Mouse (Mus musculus) heart, adult 8-10 months (tissue): ENCODE measurements around the gene Alox5. TPM values are rescaled to one million over a fixed set of nuclear protein-coding genes. Genes with fewer than 3 reads are reported as not detected.

Source experiments
- DNase-seq: peaks from one replicate; pipeline ENCODE4 v3.0.0; 2022; ENCODE audit warnings: low spot score
- total RNA-seq, 4 experiments: library from RNA; stranded (reverse); gene quantifications; 2 replicates each; pipeline ENCODE4 v1.2.4; 2022

Gene Alox5
- total RNA-seq, 4 experiments from 2014 or later = 10.2 to 18.7 (median 14.2) TPM

GRCm38 (mm10) chr6:116417518-116418315, 43.3 kb downstream of the Alox5 start:
- DNase-seq = no peak

GRCm38 (mm10) chr6:116416000-116416552, 44.9 kb downstream of the Alox5 start:
- DNase-seq = no peak

DNA sequence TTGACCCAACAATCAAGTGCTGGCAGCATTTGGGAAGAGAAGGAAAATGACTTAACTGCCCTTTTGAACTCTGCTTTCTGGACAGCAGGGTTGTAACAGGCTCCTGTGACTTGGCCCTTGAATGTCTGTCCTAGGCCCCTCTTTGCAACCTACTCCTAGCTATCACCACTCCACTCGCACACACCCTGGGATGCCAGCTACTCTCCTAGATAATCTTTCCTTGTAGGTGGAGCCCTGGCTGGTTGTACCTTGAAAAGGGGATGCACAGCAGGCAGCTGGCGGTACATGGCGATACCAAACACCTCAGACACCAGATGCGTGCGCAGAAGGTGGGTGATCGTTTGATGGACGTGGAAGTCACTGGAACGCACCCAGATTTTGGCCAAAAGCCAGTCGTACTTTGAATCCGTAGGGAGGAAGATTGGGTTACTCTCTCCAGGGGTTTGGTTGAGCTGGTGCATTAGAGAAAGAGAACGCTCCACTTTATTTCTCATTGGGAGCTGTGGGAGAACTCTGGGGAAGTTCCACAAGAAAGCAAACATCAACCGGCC, 45.8 kb downstream of the Alox5 start:
- no peak for DNase-seq

DNA sequence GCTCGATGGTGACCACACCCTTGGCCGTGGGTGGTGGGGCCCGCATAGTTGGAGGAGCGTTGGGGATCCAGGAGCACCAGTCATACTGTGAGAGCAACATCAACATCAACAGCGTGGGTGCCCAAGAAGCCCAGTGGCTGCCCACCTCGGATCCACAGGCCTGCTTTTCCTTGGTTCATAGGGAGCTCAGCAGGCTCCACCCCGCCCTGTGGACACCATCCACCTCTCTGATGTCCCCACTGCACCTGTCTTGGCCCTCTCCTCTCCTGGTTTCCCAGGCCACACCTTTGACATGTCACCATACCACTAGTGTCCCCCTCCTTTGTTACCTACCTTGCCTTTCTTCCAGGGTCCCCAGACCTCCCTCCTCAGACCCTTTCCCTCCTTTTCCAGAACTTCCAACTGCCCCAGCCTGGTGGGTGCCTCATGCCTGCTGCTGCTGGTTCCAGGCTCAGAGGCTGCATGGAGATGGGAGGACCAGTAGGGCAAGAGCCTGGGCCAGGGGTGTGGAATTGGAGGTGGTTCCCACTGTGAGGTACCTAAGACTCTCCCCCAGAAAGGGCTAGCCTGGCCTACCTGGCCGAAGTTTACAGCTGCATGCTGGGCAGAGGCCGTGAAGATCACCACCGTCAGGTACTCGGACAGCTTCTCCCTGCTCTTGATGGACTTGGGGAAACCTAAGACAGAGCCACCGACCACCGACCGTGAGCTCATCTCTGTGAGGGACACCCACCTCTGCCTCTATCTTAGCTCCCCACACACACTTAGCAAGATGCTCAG, 48.2 kb downstream of the Alox5 start:
- no peak for DNase-seq

DNA sequence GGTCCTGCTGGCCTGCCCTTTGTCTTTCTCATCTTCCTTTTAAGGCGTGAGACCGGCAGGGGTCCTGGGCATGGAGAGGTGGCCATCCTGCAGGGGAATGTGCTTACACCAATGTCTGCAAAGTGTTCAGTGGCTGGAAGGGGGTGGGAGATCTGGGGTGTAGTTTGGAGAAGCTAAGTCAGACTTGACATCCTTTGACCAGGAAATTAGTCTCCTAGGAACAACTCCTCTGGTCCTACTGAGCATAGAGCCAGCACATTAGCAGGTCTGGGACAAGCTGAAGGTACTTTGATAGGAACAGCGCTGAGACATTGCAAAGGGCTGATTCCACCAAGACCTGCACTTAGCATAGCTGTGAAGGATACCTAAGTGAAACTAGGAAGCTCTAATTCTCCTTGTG, 49.3 kb downstream of the Alox5 start:
- no peak for DNase-seq

DNA sequence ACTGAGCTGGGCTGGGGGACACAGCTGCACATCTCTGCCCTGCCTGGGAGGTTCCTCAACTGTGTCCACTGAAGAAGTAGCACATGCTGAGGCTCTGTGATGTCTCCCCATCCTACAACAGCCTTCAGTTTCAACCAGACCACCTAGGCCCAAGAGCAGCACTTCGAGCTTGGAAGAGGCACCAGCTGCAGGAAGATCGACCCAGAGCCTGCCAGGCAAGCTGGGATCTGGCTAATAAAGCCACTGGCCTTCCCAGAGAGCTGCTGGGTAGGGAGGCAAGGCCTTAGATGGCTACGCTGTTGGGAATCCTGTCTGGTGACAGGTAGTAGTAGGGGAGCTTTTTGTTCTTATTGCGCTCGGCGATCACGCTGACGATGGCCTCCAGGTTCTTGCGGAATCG, 50.5 kb downstream of the Alox5 start:
- DNase-seq = no peak

- DNase-seq = no peak
Observed at GRCm38 (mm10) chr6:116407956-116408657, 52.9 kb downstream of the Alox5 start.

DNA sequence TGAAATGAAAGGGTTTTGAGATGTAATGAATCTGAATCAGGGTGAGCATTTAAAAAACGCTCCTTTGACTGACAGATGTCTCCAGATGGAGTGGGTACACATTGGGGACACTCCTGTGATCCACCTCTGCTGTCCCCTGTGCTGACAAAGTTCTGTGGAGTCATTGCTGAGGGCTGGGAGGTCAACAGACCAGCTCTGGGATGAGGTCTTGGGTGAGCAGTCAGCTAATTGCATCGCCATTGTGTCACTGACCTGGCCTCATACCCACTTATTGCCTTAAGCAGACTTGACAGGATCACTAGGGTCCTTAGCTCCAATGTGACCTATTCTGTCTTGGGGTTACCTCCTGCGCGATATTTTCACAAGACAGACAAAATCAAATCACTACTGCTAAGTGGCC, 53.8 kb downstream of the Alox5 start:
- DNase-seq = no peak

- DNase-seq = no peak
Observed at GRCm38 (mm10) chr6:116406680-116407079, 54.3 kb downstream of the Alox5 start.

GRCm38 (mm10) chr6:116406152-116406551, 54.8 kb downstream of the Alox5 start:
- no peak for DNase-seq

DNA sequence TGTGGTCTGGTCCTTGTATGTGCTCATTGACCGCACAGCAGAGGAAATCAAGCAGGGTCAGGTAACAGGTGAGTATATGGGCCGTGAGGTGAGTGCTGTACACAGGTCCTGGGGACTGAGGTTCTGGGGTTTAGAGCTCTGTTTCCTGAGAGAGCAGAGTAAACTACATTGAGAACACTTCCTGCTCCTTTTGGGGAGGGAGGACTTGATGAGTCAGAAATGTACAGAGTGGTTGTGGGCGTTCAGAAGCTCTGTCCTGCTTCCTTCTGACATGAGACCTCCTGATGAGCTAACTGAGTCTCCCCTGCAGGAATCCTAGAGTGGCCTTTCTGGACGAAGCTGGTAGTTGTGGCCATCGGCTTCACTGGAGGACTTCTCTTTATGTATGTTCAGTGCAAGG, 55.3 kb downstream of the Alox5 start:
- DNase-seq = no peak

GRCm38 (mm10) chr6:116405243-116405642, 55.7 kb downstream of the Alox5 start:
- DNase-seq = no peak

DNA sequence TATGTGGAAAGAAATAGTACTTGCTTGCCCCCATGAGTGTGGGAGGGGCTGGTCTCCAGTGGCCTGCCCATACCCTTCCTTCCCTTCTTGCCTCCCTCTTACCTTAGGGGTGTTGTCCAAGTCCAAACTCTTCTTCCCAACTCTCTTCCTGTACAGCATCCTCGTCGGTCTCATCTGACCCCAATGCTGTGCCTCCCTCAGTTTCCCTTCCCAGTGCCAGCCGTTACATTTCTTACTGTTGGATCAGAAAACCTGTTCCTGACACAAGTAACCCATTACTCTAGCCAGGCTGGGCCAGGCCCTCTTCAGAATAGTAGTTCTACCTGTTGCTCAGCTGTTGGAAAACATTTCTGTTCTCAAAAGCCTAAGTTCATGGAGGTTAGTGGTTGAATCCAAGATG, 58.6 kb downstream of the Alox5 start:
- DNase-seq = no peak

DNA sequence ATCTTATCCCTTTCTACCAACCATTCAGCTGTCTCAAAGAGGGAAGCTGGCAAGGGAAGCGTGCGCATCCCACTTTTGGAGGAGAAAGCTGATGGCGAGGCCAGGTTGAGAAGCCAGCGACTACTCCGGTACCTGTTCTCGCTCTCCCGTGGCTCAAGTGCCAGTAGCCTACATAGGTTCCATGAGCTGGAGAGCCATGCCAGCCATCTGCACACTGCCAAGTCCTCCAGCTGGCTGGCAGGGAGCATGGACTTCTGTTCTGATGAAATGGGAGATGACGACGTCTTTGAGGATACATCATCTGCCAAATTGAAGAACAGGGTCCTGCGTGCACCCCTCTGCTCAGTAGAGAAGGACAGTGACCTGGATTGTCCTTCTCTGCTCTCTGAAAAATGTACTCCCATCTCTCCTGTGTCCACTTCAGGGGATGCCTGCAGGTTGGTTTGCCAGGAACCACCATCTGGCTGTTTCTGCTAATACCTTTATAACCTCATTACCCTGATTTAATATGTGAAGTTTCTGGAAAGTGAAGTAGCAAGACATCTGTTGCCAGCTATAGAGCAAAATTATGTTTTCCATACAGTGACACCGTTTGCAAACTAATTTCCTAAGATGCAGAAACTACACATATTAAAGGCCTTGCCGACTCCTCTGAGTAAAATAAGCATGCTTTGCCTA, 59.1 kb downstream of the Alox5 start:
- no peak for DNase-seq

GRCm38 (mm10) chr6:116398136-116398535, 62.8 kb downstream of the Alox5 start:
- DNase-seq = no peak

GRCm38 (mm10) chr6:116397621-116398020, 63.4 kb downstream of the Alox5 start:
- DNase-seq = no peak

GRCm38 (mm10) chr6:116394916-116395648, 65.9 kb downstream of the Alox5 start:
- DNase-seq = no peak

DNA sequence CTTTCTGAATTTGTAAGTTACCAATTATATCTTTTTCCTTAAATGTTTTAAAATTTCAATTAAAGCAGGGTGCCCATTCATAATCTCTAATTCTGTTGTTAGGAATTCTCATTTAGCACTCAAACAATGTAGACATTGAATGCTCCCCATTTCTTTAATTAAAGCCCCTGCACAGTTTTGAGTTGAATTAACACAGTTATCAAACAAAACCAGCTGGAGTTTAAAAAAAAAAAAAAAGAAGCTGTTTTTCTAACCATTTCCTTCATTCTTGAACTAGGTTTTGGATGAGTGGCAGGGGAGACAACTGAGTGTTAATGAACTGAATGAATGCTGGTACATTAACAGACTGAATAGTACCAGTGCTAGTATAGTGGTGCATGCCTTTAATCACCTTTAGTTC, 71.5 kb downstream of the Alox5 start:
- no peak for DNase-seq

DNA sequence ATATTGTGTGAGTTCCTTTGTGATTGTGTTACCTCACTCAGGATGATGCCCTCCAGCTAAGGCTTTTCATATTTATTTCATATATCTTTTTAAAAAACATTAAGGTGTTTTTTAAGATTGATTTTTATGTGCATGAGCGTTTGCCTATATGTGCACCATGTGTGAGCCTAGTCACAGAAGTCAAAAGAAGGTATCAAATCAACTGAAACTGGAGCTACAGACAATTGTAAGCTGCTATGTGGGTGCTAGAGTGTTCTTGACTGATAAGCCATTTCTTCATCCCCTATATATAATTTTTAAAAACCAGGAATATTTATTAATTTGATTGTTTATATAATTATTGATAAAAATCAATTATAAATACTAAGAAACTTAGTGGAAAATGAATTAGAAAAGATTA, 72.9 kb downstream of the Alox5 start:
- DNase-seq = no peak

DNA sequence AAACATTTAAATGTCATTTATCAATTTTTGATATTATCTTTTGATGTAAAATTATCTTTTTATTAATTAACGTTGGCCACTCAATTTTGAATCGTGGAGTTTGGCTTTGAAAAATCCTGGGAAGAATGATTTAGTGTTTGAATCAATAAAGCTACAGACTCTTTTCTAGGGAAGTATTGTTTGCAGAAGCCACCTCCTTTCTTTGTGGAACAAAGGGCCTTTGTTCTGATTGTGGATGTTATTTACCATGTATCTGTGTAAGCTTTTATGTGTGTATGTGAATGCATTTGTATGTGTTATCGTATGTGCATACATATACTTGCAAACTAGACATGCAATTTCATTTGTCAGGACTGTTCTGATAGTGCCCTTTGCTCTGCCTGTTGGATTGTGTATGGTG, 74.5 kb downstream of the Alox5 start:
- DNase-seq = no peak

GRCm38 (mm10) chr6:116386045-116386415, 74.9 kb downstream of the Alox5 start:
- no peak for DNase-seq
